Mouse (Mus musculus) frontal cortex, postnatal 25 days (tissue): Measurements from ENCODE around the gene Trmt10b.

ENCODE experiments used
- DNase-seq, 2 experiments: peaks; one replicate each; pipeline ENCODE4 v3.0.0; 2022; ENCODE audit warnings: low spot score in 2 of 2

Trmt10b gene

DNA sequence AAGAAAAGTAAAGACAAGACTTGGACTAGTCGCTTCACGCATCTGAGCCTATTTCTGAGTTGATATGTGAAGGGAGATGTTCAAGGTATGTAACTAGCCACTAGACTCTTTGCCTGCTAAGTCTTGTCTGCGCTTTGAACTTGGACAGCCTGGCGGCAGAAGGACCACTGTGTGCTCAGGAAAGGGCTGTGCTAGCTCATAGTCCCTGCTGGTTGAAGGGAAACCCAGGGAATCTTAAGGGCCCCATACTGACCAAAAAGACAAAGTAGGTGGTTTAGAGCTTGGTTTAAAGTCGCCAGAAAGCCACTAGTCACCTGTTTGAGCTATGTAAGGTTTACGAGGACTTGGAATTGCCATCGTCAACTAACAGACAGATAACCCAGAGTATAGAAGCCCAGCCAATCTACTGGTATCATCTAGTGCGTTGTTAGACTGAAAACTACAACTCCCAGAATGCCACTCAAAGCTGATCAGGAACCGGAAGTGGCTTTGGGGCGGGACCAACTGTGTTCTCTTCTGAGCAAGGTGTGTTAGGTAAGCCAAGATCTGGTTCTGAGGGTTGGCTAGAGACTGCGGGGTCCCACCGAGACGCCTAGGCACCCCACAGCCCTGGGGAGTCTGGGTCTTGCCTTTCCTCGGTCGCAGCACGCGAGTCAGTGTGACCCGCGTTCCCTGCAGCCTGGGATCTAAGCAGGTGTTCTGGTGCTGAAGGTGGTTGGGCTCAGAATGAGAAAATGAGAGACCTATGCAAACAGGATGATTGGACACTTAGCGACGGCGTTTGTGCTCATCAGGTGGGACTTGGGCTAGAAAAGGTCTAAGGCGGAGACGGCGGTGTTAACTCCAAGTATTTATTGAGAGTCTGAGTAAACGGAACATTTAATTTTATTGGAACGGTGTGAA, at the start of gene Trmt10b:
Gene Trmt10b (plus strand): TSS at position 466 of the 903 bp plus-strand sequence.
- DNase-seq: peak; percentile 27 to 48

- DNase-seq: no peak
These were observed 45.7 kb upstream of the Trmt10b start for GRCm38 (mm10) chr4:45251265-45251664.

- DNase-seq: peak in 1 of 2 experiments; percentile 9
These were observed 44.1 kb upstream of the Trmt10b start for GRCm38 (mm10) chr4:45252861-45253262.

GRCm38 (mm10) chr4:45253839-45254601, 42.9 kb upstream of the Trmt10b start:
- DNase-seq: no peak

GRCm38 (mm10) chr4:45259232-45259832, 37.6 kb upstream of the Trmt10b start:
- no peak for DNase-seq

DNA sequence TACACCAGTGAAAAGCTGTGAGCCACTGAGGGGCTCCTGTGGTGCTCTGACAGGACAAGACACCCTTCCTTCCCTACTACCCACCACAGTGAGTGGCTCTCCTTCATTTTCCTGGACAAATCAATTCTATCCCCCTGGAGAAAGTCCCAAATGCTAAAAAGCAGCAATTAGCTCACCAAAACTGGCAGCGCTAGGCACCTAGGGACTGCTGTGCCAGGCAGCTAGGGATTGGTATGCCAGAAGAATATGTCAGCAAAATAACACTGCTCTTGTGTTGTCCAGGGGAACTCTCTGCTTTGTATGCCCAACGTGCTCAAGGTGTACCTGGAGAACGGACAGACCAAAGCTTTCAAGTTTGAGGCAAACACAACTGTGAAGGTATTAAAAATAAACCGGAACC, 35.4 kb upstream of the Trmt10b start:
- DNase-seq: no peak

DNA sequence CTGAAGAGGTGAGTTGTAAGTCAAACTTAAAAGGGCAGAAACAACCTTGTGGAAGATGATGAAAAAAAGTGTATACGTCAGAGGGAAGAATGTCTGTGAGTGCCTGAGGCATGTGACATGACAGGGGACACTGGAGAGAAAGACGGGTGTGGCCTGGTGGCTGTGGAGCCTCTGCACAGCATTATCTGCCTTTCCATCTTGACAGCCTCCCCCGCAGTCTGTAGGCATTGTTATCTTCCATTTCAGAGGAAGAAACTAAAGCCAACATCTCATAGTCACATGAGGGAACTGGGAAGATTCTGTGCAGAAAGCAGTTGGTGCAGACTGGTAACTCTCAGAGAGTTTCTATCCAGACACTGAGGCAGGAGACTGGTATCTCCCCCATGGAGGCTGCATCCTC, 29.0 kb upstream of the Trmt10b start:
- no peak for DNase-seq

- no peak for DNase-seq
These were observed 25.9 kb upstream of the Trmt10b start for GRCm38 (mm10) chr4:45271041-45271452.

DNA sequence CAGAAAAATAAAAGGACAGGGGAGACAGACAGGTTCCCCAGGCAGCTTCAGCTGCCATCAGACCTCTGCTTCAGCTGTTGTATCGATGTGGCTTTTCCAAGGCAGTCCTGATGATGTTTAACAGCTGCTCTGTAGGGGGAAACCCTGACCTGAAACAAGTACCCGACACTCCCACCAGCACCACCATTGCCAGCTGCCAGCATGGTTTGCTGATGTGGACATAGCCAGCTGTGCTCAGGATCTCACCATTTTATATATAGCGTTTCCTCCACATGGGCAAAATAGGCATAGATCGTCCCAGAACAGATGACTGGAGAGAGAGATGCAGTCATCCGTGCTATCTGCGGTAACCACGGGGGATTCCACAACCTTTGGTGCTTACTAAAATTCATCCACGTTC, 21.2 kb upstream of the Trmt10b start:
- DNase-seq: no peak

DNA sequence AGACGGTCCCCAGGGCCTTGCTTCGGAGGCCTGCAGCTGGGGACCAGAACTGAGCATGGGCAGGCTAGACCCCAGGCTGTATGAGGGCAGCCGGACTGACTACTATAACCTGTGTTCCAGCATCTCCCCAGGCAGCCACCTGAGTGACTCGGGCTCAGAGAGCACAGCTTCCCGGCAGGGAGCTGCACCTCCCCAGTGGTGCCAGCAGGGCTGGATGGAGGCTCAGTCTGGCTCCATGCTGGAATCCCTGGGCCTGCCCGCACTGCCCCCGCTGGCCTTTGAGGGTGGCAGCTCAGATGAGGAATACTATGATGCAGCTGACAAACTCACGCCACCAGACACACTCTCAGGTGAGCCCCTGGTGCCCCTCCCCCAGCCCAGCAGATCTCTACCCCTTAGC, 17.6 kb upstream of the Trmt10b start:
- DNase-seq: no peak

DNA sequence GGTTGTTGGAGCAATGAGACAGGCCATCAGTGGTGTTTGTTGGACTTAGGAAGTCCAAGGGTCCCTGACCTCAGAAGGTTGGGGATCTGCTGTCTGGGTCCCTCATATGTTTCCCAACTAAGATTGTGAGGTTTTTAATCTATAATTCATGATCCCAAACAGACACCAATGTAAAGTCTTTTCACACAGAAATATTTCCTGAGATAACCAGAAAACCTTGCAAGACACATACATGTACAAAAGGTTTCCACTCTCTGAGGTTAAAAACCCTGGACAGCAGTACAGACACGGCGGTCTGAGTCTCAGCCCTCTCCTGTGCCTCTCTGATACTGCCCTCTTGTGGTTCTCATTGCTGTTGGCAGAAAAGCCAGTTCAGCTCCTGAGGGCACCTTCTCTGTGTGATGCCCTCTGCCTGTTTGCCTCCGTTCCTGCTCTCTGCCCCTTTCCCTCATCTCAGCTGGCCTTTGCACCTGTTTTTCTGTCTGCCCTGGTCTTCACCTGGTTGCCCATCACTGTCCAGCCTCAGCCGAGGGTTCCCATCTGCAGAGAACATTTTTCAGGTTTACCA, 16.9 kb upstream of the Trmt10b start:
- DNase-seq: peak in 1 of 2 experiments; percentile 30

GRCm38 (mm10) chr4:45286318-45286717, 10.6 kb upstream of the Trmt10b start:
- no peak for DNase-seq

DNA sequence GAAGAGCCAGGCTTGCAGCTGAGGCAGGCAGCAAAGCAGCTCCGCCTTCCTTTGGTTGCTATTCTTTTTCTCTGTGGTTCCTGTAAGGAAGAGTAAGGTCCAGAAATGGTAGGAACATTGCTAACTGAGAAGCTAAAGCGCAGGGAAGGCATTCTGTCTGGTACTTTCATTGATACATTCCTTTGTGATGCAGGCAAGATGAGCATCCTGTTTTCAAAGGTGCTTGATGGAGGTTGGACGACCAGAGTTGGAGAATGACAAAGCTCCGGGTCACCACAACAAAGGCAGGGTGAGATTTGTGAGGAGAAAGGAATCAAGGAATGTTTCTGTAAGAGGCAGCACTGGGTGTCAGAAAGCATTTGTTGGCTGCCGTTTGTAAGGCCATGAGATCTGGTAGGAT, 9.0 kb upstream of the Trmt10b start:
- no peak for DNase-seq

- DNase-seq: no peak
These were observed 8.6 kb downstream of the Trmt10b start for GRCm38 (mm10) chr4:45305536-45305935.

DNA sequence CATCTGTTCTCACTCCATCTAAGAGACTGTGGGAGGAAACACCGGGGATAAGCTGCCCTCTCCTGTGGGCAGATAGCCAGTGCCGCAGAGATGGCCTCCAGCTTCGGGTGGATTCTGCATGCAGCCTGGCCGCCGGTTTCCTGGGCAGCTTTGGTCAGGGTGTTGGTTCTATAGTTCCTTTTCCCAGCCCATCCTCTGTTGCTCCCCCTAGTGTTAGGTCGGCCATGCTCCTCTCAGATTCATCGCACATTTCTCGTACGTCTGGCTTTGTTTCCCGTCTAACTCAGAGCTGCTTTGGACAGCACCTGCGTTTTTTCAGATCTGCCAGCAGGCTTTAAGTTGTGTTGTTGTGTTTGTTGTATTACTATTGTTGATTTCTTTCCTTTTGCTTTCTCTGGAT, 11.1 kb downstream of the Trmt10b start:
- no peak for DNase-seq

DNA sequence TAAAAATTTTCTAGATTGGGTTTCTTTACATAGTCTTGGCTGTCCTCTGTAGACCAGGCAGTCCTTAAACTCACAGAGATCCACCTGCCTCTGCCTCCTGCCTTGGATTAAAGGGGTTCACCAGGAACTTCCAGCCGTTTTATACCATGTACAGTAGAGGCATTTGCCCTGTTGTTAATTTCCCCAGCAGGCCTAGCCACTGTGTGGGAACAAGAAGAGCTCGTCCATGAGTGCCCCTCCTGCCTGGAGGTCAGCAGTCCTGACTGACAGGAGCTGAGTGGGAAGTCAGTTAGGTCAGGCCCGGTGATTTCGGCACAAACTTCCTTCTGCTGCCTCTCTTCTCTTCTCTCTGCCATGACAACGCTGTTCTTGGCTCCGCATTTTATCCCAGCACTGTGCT, 11.7 kb downstream of the Trmt10b start:
- DNase-seq: no peak

DNA sequence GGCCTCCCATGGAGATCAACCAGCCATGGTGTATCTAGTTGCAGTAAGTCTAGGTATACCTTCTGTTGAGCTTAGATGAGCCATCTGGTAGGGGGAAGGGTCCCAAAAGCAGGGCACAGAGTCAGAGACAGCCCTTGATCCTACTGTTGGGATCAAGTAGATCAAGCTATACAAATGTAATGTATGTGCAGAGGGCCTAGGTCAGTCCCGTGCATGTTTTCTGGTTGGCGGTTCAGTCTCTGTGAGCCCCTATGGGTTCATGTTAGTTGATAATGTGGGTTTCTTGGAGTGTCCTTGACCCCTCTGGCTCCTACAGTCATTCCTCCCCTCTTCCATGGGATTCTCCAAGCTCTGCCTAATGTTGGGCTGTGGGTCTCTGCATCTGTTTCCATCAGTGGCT, 14.1 kb downstream of the Trmt10b start:
- DNase-seq: no peak

DNA sequence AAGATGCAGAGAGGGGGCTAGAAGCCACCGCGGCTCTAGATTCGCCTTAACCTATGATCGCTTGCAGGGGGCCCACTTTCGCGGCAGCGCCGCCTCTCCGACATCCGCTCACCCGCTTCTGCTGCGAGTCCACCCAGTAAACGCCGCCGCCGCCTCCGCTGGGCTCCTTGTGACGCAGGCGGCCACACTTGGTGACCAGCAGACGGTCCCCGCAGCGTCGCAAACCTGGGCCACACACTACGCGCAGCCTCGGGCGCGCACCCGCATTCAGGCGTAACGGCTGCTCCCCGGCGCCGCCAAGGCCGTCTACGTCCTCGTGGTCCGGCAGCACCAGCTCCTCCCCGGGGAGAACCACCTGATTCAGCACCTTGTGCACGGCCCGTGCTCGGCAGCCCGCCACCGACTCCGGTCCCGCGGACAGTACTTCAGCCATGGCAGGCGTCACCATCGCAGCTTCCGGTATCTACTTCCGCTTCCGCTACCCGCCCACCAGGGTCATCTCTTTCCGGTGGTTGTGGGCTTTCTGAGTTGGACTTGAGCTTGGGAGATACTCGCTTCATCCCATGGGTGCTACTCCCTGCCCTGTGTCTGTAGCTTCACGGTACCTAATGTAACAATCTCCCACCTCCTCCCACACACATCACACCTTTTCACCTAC, 23.4 kb downstream of the Trmt10b start:
- peak; percentile 74 to 77 for DNase-seq

- DNase-seq: no peak
These were observed 34.2 kb downstream of the Trmt10b start for GRCm38 (mm10) chr4:45331139-45331538.

GRCm38 (mm10) chr4:45332466-45332865, 35.5 kb downstream of the Trmt10b start:
- no peak for DNase-seq

DNA sequence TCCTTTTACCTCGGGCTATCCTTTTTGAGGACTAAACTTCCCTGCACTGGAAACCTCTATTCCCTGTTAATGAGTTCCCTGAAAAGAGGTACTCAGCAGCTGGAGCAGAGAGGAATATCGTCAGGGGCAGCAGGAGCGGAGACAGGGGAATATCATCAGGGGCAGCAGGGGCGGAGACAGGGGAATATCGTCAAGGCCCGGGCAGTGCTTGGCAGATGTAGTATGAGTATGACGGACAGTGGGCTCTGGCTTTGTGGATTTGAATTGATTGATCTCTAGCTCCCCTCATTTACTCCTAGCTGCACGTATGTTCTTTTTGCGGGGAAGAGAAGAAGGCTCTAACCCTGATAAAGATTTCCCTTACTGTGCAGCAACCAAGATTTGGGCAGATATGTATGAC, 44.3 kb downstream of the Trmt10b start:
- DNase-seq: no peak
